Mouse (Mus musculus) neural tube, embryonic 14.5 days (tissue): ENCODE results near the gene Prickle2. TPM values are rescaled to one million over a fixed set of nuclear protein-coding genes. Genes with fewer than 3 reads are reported as not detected.

Experiments
- ATAC-seq: fragments of 200-750 bp; cut with Nextera tagmentation; 2 replicates; pipeline ENCODE4 v1.8.0; 2017; ENCODE audit warnings: low read depth, mild to moderate bottlenecking, moderate TSS enrichment, moderate library complexity
- H3K27ac ChIP-seq: fragments of 300-500 bp; sonication (generic); 2 replicates; pipeline ENCODE4 v1.5.1; 2014; ENCODE audit warnings: low read depth, mild to moderate bottlenecking, control low read depth, low read length, moderate library complexity, mixed read lengths
- H3K27me3 ChIP-seq: fragments of 300-500 bp; sonication (generic); 2 replicates; pipeline ENCODE4 v1.6.1; 2014; ENCODE audit warnings: low read length; ENCODE audit not compliant: control insufficient read depth, insufficient read depth
- H3K36me3 ChIP-seq: fragments of 300-500 bp; sonication (generic); 2 replicates; pipeline ENCODE4 v1.6.1; 2014; ENCODE audit warnings: low read length, mixed read lengths; ENCODE audit not compliant: control insufficient read depth, insufficient read depth
- H3K4me1 ChIP-seq: fragments of 300-500 bp; sonication (generic); 2 replicates; pipeline ENCODE4 v1.6.1; 2014; ENCODE audit warnings: low read length; ENCODE audit not compliant: control insufficient read depth, insufficient read depth
- H3K4me2 ChIP-seq: fragments of 300-500 bp; sonication (generic); 2 replicates; pipeline ENCODE4 v1.6.1; 2014; ENCODE audit warnings: mild to moderate bottlenecking, low read depth, low read length, control low read depth
- H3K4me3 ChIP-seq: fragments of 300-500 bp; sonication (generic); 2 replicates; pipeline ENCODE4 v1.5.1; 2014; ENCODE audit warnings: low read depth, low read length, control low read depth, mixed read lengths
- H3K9ac ChIP-seq: fragments of 300-500 bp; sonication (generic); replicated peaks from 2 replicates; pipeline ENCODE4 v1.6.1; 2014; ENCODE audit warnings: low read depth, mild to moderate bottlenecking, control low read depth, low read length, mixed read lengths
- H3K9me3 ChIP-seq: fragments of 300-500 bp; sonication (generic); 2 replicates; pipeline ENCODE4 v1.6.1; 2016; ENCODE audit warnings: low read length; ENCODE audit not compliant: control insufficient read depth
- WGBS: fragments of 180-500 bp; shearing (Covaris S2); extraction: QIAGEN DNeasy Blood & Tissue Kit; methylation state at CpG from one replicate; pipeline ENCODE4 v1.1.7; 2014; 5-methylcytosine and 5-hydroxymethylcytosine counted together
- polyA plus RNA-seq: library from polyadenylated mRNA; unstranded; fragments of >200 nt; fragmentation: Nextera tagmentation; extraction: Ambion mirVana; gene quantifications from 2 replicates; pipeline ENCODE4 v1.2.1, GENCODE M21; 2014

Gene Prickle2
- polyA plus RNA-seq, 1 experiment from 2014 or later = 25.5 TPM

- Histone ChIP-seq H3K9me3 (no peaks in the 10 kb centered on the region), H3K4me2 (no peak overlapping the region), H3K27ac (no peak overlapping the region), H3K9ac (no peak overlapping the region), H3K4me1 (no peaks in the 10 kb centered on the region), H3K36me3 (no peaks in the 10 kb centered on the region), H3K27me3 (no peaks in the 10 kb centered on the region), H3K4me3 (no peak overlapping the region)
- no peak for ATAC-seq
- 72% methylated on average over 4 of the region's 4 CpGs for WGBS
Observed at GRCm38 (mm10) chr6:92499449-92499848, 206.5 kb downstream of the Prickle2 start.

- no peak overlapping the region for H3K4me3 ChIP-seq
- no peaks in the 10 kb centered on the region for H3K9me3 ChIP-seq
- H3K36me3 ChIP-seq = no peaks in the 10 kb centered on the region
- H3K9ac ChIP-seq = no peak overlapping the region
- no peaks in the 10 kb centered on the region for H3K27me3 ChIP-seq
- no peak for ATAC-seq
- no peak overlapping the region for H3K4me2 ChIP-seq
- 54% methylated on average over 6 of the region's 6 CpGs for WGBS
- no peak overlapping the region for H3K27ac ChIP-seq
- H3K4me1 ChIP-seq = no peaks in the 10 kb centered on the region
Observed at GRCm38 (mm10) chr6:92498574-92498973, 207.4 kb downstream of the Prickle2 start.

GRCm38 (mm10) chr6:92497279-92497678 lies 208.7 kb downstream of the Prickle2 start:
- Histone ChIP-seq H3K36me3 (no peaks in the 10 kb centered on the region), H3K9me3 (no peaks in the 10 kb centered on the region), H3K9ac (no peak overlapping the region), H3K4me2 (no peak overlapping the region), H3K27me3 (no peaks in the 10 kb centered on the region), H3K4me1 (no peaks in the 10 kb centered on the region), H3K4me3 (no peak overlapping the region), H3K27ac (no peak overlapping the region)
- WGBS = 69% methylated on average over 4 of the region's 4 CpGs
- ATAC-seq = no peak

GRCm38 (mm10) chr6:92495500-92495899 lies 210.5 kb downstream of the Prickle2 start:
- Histone ChIP-seq H3K4me1 (no peaks in the 10 kb centered on the region; the same call in 1 of the 2 replicates), H3K9ac (no peak overlapping the region), H3K27me3 (no peaks in the 10 kb centered on the region), H3K27ac (no peak overlapping the region), H3K4me2 (no peak overlapping the region), H3K36me3 (no peaks in the 10 kb centered on the region), H3K9me3 (no peaks in the 10 kb centered on the region), H3K4me3 (no peak overlapping the region)
- 50% methylated on average over 3 of the region's 3 CpGs for WGBS
- ATAC-seq = no peak

- no peaks in the 10 kb centered on the region for H3K27me3 ChIP-seq
- ATAC-seq = no peak; the same call in 1 of the 2 replicates
- H3K4me2 ChIP-seq = peak overlapping the region; percentile 65
- WGBS = 4% methylated on average over 1 of the region's 1 CpGs
- peak overlapping the region; percentile 44 for H3K4me3 ChIP-seq
- peak overlapping the region; percentile 89 for H3K27ac ChIP-seq
- no peak overlapping the region; the same call in 1 of the 2 replicates for H3K9ac ChIP-seq
- no peaks in the 10 kb centered on the region for H3K36me3 ChIP-seq
- H3K4me1 ChIP-seq = peaks cover 24% of the 10 kb centered on the region
- H3K9me3 ChIP-seq = no peaks in the 10 kb centered on the region
Observed at GRCm38 (mm10) chr6:92481690-92481956, 224.3 kb downstream of the Prickle2 start.

GRCm38 (mm10) chr6:92480941-92481689 lies 224.8 kb downstream of the Prickle2 start:
- under 1% methylated on average over 21 of the region's 21 CpGs for WGBS
- no peaks in the 10 kb centered on the region for H3K27me3 ChIP-seq
- peak overlapping the region; percentile 62 for H3K9ac ChIP-seq
- peak overlapping the region; percentile 89 for H3K27ac ChIP-seq
- H3K9me3 ChIP-seq = no peaks in the 10 kb centered on the region
- peak; percentile 85 for ATAC-seq
- H3K4me1 ChIP-seq = peaks cover 24% of the 10 kb centered on the region
- peak overlapping the region; percentile 65 for H3K4me2 ChIP-seq
- peak overlapping the region; percentile 44 for H3K4me3 ChIP-seq
- no peaks in the 10 kb centered on the region for H3K36me3 ChIP-seq

GRCm38 (mm10) chr6:92478612-92479011 lies 227.3 kb downstream of the Prickle2 start:
- H3K27me3 ChIP-seq = no peaks in the 10 kb centered on the region
- H3K4me1 ChIP-seq = peaks cover 24% of the 10 kb centered on the region
- no peaks in the 10 kb centered on the region for H3K36me3 ChIP-seq
- H3K9me3 ChIP-seq = no peaks in the 10 kb centered on the region
- H3K4me2 ChIP-seq = peak overlapping the region; percentile 65
- no peak overlapping the region for H3K27ac ChIP-seq
- ATAC-seq = no peak
- H3K9ac ChIP-seq = peak overlapping the region; percentile 16; the same call in 1 of the 2 replicates
- 100% methylated on average over 1 of the region's 1 CpGs for WGBS
- peak overlapping the region; percentile 44 for H3K4me3 ChIP-seq

GRCm38 (mm10) chr6:92477621-92478020 lies 228.3 kb downstream of the Prickle2 start:
- peak overlapping the region; percentile 3; the same call in 1 of the 2 replicates for H3K4me2 ChIP-seq
- no peaks in the 10 kb centered on the region for H3K27me3 ChIP-seq
- no peak overlapping the region for H3K27ac ChIP-seq
- H3K36me3 ChIP-seq = no peaks in the 10 kb centered on the region
- no peaks in the 10 kb centered on the region for H3K9me3 ChIP-seq
- ATAC-seq = no peak
- H3K4me1 ChIP-seq = peaks cover 21% of the 10 kb centered on the region
- WGBS = 89% methylated on average over 2 of the region's 2 CpGs
- H3K9ac ChIP-seq = no peak overlapping the region
- H3K4me3 ChIP-seq = no peak overlapping the region

GRCm38 (mm10) chr6:92469456-92469855 lies 236.5 kb downstream of the Prickle2 start:
- no peak overlapping the region for H3K4me2 ChIP-seq
- H3K27ac ChIP-seq = no peak overlapping the region
- no peaks in the 10 kb centered on the region for H3K9me3 ChIP-seq
- WGBS = 84% methylated on average over 4 of the region's 4 CpGs
- ATAC-seq = no peak
- H3K36me3 ChIP-seq = no peaks in the 10 kb centered on the region
- H3K27me3 ChIP-seq = no peaks in the 10 kb centered on the region
- no peak overlapping the region for H3K9ac ChIP-seq
- peaks cover 21% of the 10 kb centered on the region for H3K4me1 ChIP-seq
- no peak overlapping the region for H3K4me3 ChIP-seq
